Mouse (Mus musculus) myocyte (in vitro differentiated cells): ENCODE results near the gene Hook1. TPM values are rescaled to one million over a fixed set of nuclear protein-coding genes. Genes with fewer than 3 reads are reported as not detected.

Source experiments
- H3K27me3 ChIP-seq: one replicate; pipeline ENCODE4 v1.6.1; 2011; ENCODE audit not compliant: control insufficient read depth, insufficient read depth, insufficient read length
- H3K36me3 ChIP-seq: one replicate; pipeline ENCODE4 v1.6.1; 2011; ENCODE audit not compliant: control insufficient read depth, insufficient read depth
- H3K4me2 ChIP-seq: one replicate; pipeline ENCODE4 v1.6.1; 2011; ENCODE audit warnings: low read depth, control low read depth
- H3K4me3 ChIP-seq: one replicate; pipeline ENCODE4 v1.5.1; 2011; ENCODE audit warnings: mild to moderate bottlenecking, control low read depth, moderate library complexity
- H3K79me2 ChIP-seq: one replicate; pipeline ENCODE4 v1.6.1; 2011; ENCODE audit not compliant: control insufficient read depth, insufficient read depth
- H3ac ChIP-seq: one replicate; pipeline ENCODE4 v1.6.1; 2011; ENCODE audit not compliant: control insufficient read depth, insufficient read length
- CEBPB ChIP-seq: IDR thresholded peaks from 2 replicates; pipeline ENCODE4 v1.6.1; 2011; ENCODE audit warnings: mild to moderate bottlenecking, moderate library complexity; ENCODE audit not compliant: poor library complexity, insufficient read depth, severe bottlenecking
- E2F4 ChIP-seq: IDR thresholded peaks from one replicate; pipeline ENCODE4 v1.6.1; 2011; ENCODE audit warnings: mild to moderate bottlenecking, control low read depth, moderate library complexity; ENCODE audit not compliant: insufficient read depth
- MAX ChIP-seq: IDR thresholded peaks from one replicate; pipeline ENCODE4 v1.6.1; 2011; ENCODE audit warnings: low read depth, mild to moderate bottlenecking, control low read depth
- MYOD1 ChIP-seq, 3 experiments: IDR thresholded peaks; one replicate each; pipeline ENCODE4 v1.6.1; 2011; ENCODE audit warnings: control low read depth in 2 of 3, low read depth in 2 of 3, mild to moderate bottlenecking in 2 of 3, moderate library complexity in 1 of 3; ENCODE audit not compliant: insufficient read length in 2 of 3, control insufficient read depth in 1 of 3
- MYOG ChIP-seq, 3 experiments: IDR thresholded peaks; one replicate each; pipeline ENCODE4 v1.6.1; 2011; ENCODE audit warnings: control low read depth in 2 of 3, low read depth in 2 of 3, mild to moderate bottlenecking in 2 of 3; ENCODE audit not compliant: insufficient read length in 2 of 3, control insufficient read depth in 1 of 3, insufficient read depth in 1 of 3
- POLR2A ChIP-seq: IDR thresholded peaks from one replicate; pipeline ENCODE4 v1.6.1; 2011; ENCODE audit warnings: low read depth, mild to moderate bottlenecking, control low read depth, moderate library complexity; ENCODE audit not compliant: insufficient read length
- POLR2AphosphoS2 ChIP-seq: IDR thresholded peaks from one replicate; pipeline ENCODE4 v1.6.1; 2011; ENCODE audit warnings: low read depth, control low read depth; ENCODE audit not compliant: insufficient read length
- REST ChIP-seq: IDR thresholded peaks from one replicate; pipeline ENCODE4 v1.6.1; 2011; ENCODE audit warnings: mild to moderate bottlenecking, control low read depth, moderate library complexity; ENCODE audit not compliant: insufficient read depth, insufficient read length
- SRF ChIP-seq: IDR thresholded peaks from one replicate; pipeline ENCODE4 v1.6.1; 2011; ENCODE audit warnings: low read depth; ENCODE audit not compliant: control insufficient read depth, insufficient read length
- TCF12 ChIP-seq: IDR thresholded peaks from one replicate; pipeline ENCODE4 v1.6.1; 2011; ENCODE audit warnings: mild to moderate bottlenecking, control low read depth; ENCODE audit not compliant: poor library complexity, insufficient read depth, severe bottlenecking
- TCF3 ChIP-seq: IDR thresholded peaks from one replicate; pipeline ENCODE4 v1.6.1; 2011; ENCODE audit warnings: low read depth, control low read depth; ENCODE audit not compliant: insufficient read length
- USF1 ChIP-seq: IDR thresholded peaks from one replicate; pipeline ENCODE4 v1.6.1; 2011; ENCODE audit warnings: low read depth, mild to moderate bottlenecking, control low read depth, moderate library complexity
- polyA plus RNA-seq: library from polyadenylated mRNA; unstranded; fragments of >200 nt; fragmentation: generic; extraction: Trizol; gene quantifications from one replicate; pipeline ENCODE4 v1.2.1, GENCODE M21; 2012; ENCODE audit warnings: missing spikeins

The Hook1 gene
- 0.10 TPM for polyA plus RNA-seq

- Histone ChIP-seq H3K27me3 (peaks cover 6% of the 10 kb centered on the region), H3K4me3 (no peak within 1 kb of the TSS), H3ac (no peak within 1 kb of the TSS), H3K4me2 (no peak within 1 kb of the TSS), H3K36me3 (no peaks in the 10 kb centered on the region), H3K79me2 (no peaks in the 10 kb centered on the region)
- no peak for TF ChIP-seq E2F4
- TF ChIP-seq SRF, result no peak
- TF ChIP-seq TCF3, result no peak
- no peak for TF ChIP-seq MAX
- no peak for TF ChIP-seq MYOD1 (IDR thresholded peaks at IDR 0.05; ENCODE audit: control insufficient read depth in 1 of 3, insufficient read length in 2 of 3, low read depth in 2 of 3)
- TF ChIP-seq POLR2AphosphoS2, result no peak
- no peak for TF ChIP-seq REST
- no peak for TF ChIP-seq MYOG (IDR thresholded peaks at IDR 0.05; ENCODE audit: control insufficient read depth in 1 of 3, insufficient read depth in 1 of 3, insufficient read length in 2 of 3, low read depth in 2 of 3)
- no peak for TF ChIP-seq POLR2A
- no peak for TF ChIP-seq CEBPB
- TF ChIP-seq TCF12, result no peak
- TF ChIP-seq USF1, result no peak
Measured at GRCm38 (mm10) chr4:95966928-95967724, at the start of gene Hook1. Hook1 (plus strand) TSS chr4:95967240.

GRCm38 (mm10) chr4:95917703-95918102 is 49.3 kb upstream of the Hook1 start:
- Histone ChIP-seq H3ac (no peak overlapping the region), H3K79me2 (no peaks in the 10 kb centered on the region), H3K36me3 (no peaks in the 10 kb centered on the region), H3K27me3 (no peaks in the 10 kb centered on the region), H3K4me2 (no peak overlapping the region), H3K4me3 (no peak overlapping the region)
- no peak for TF ChIP-seq REST
- no peak for TF ChIP-seq MAX
- TF ChIP-seq TCF3, result no peak
- no peak for TF ChIP-seq CEBPB
- no peak for TF ChIP-seq POLR2AphosphoS2
- no peak for TF ChIP-seq TCF12
- no peak for TF ChIP-seq MYOD1 (IDR thresholded peaks at IDR 0.05; ENCODE audit: control insufficient read depth in 1 of 3, insufficient read length in 2 of 3, low read depth in 2 of 3)
- no peak for TF ChIP-seq USF1
- no peak for TF ChIP-seq E2F4
- no peak for TF ChIP-seq MYOG (IDR thresholded peaks at IDR 0.05; ENCODE audit: control insufficient read depth in 1 of 3, insufficient read depth in 1 of 3, insufficient read length in 2 of 3, low read depth in 2 of 3)
- no peak for TF ChIP-seq SRF
- no peak for TF ChIP-seq POLR2A

GRCm38 (mm10) chr4:95920448-95920847 is 46.6 kb upstream of the Hook1 start:
- H3K36me3 ChIP-seq, result no peaks in the 10 kb centered on the region
- TF ChIP-seq TCF12, result no peak
- no peak for TF ChIP-seq CEBPB
- TF ChIP-seq USF1, result no peak
- TF ChIP-seq POLR2A, result no peak
- no peak for TF ChIP-seq POLR2AphosphoS2
- TF ChIP-seq MYOG (IDR thresholded peaks at IDR 0.05; ENCODE audit: control insufficient read depth in 1 of 3, insufficient read depth in 1 of 3, insufficient read length in 2 of 3, low read depth in 2 of 3), result no peak
- TF ChIP-seq SRF, result no peak
- TF ChIP-seq TCF3, result no peak
- TF ChIP-seq REST, result no peak
- TF ChIP-seq E2F4, result no peak
- TF ChIP-seq MYOD1 (IDR thresholded peaks at IDR 0.05; ENCODE audit: control insufficient read depth in 1 of 3, insufficient read length in 2 of 3, low read depth in 2 of 3), result no peak
- no peak for TF ChIP-seq MAX
- H3ac ChIP-seq, result no peak overlapping the region
- no peaks in the 10 kb centered on the region for H3K27me3 ChIP-seq
- no peaks in the 10 kb centered on the region for H3K79me2 ChIP-seq
- H3K4me3 ChIP-seq, result no peak overlapping the region
- no peak overlapping the region for H3K4me2 ChIP-seq

GRCm38 (mm10) chr4:95924210-95925184 is 42.5 kb upstream of the Hook1 start:
- H3K4me2 ChIP-seq, result peak overlapping the region; percentile 38

More at GRCm38 (mm10) chr4:95924210-95925184, 42.5 kb upstream of the Hook1 start:
- Histone ChIP-seq H3K27me3 (no peaks in the 10 kb centered on the region), H3ac (no peak overlapping the region), H3K4me3 (no peak overlapping the region), H3K79me2 (no peaks in the 10 kb centered on the region), H3K36me3 (no peaks in the 10 kb centered on the region)
- no peak for TF ChIP-seq TCF3
- no peak for TF ChIP-seq CEBPB
- TF ChIP-seq POLR2AphosphoS2, result no peak
- peak in 1 of 3 experiments; percentile 40 for TF ChIP-seq MYOG (IDR thresholded peaks at IDR 0.05; ENCODE audit: control insufficient read depth in 1 of 3, insufficient read depth in 1 of 3, insufficient read length in 2 of 3, low read depth in 2 of 3)
- TF ChIP-seq MYOD1 (IDR thresholded peaks at IDR 0.05; ENCODE audit: control insufficient read depth in 1 of 3, insufficient read length in 2 of 3, low read depth in 2 of 3), result peak in 1 of 3 experiments; percentile 27
- no peak for TF ChIP-seq SRF
